Mouse (Mus musculus): Measurements from ENCODE around the gene Rasl12.

Gene Rasl12

GRCm38 (mm10) chr9:65398279-65398678 lies at the start of gene Rasl12:
Gene Rasl12, plus strand, starts transcription at chr9:65398506.
- peak; percentile 35 for DNase-seq

GRCm38 (mm10) chr9:65353251-65353650 lies 45.1 kb upstream of the Rasl12 start:
- no peak for DNase-seq

- DNase-seq, result no peak
Measured at GRCm38 (mm10) chr9:65356561-65356960, 41.7 kb upstream of the Rasl12 start.

- DNase-seq, result no peak
Measured at GRCm38 (mm10) chr9:65356971-65357370, 41.3 kb upstream of the Rasl12 start.

GRCm38 (mm10) chr9:65358956-65359480 lies 39.3 kb upstream of the Rasl12 start:
- DNase-seq, result no peak

GRCm38 (mm10) chr9:65360641-65361448 lies 37.5 kb upstream of the Rasl12 start, which contains the start of gene Ubap1l:
Gene Ubap1l, plus strand, starts transcription at chr9:65361041.
- DNase-seq, result no peak

DNA sequence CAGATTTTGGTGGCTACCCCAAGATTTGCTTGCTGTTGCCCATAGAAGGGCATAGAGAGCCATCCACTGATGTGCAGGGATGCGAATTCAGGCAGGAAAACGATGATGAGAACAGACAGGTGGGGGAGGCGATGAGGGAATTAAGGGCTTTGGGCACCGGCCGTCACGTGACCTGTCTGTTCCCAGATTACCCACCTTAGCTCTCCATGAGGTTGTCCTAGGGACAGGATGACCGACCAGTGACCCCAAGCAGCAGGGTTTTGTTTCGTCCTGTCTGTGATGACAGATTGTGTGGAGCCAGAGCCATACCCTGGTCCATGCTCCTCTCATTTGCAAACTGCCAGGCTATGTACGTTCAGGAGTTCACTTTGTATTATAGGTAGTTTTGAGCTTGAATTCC lies 34.6 kb upstream of the Rasl12 start:
- no peak for DNase-seq

- no peak for DNase-seq
Measured at GRCm38 (mm10) chr9:65365721-65366120, 32.6 kb upstream of the Rasl12 start.

DNA sequence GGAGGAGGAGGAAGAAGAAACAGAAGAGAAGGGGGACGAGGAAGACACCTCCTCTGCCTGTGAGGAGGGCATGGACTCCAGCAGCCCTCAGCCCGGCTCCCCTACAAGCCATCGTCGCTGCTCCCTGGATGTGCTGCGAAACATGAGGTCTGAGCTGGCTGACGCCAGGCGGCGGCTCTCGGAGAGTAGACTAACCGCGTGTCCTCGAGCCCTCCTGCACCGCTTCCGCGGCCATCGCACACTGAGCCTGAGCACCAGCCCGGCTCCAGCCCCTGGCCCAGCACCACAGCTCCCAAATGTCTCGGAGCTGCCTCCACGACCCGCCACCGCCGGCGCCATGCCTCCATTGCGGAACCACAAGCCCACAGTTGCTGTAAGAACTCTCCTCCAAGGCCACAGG lies 26.6 kb upstream of the Rasl12 start:
- no peak for DNase-seq

DNA sequence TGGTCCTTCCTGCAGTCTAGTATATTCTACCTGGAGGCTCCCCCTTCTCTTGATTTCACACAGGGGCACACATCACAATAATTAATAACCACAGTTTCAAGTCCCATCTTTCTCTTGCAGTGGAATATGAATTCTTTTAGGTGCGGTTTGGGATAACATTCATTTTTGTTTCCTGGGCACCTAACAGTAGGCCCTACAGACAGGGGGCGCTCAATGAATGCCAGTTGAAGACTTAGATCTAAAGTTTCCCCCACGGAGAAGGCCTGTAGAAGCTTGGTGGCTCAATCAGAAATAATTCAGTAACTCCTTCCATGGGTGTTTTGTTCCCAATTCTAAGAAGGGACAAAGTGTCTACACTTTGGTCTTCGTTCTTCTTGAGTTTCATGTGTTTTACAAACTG lies 25.9 kb upstream of the Rasl12 start:
- DNase-seq, result no peak

DNA sequence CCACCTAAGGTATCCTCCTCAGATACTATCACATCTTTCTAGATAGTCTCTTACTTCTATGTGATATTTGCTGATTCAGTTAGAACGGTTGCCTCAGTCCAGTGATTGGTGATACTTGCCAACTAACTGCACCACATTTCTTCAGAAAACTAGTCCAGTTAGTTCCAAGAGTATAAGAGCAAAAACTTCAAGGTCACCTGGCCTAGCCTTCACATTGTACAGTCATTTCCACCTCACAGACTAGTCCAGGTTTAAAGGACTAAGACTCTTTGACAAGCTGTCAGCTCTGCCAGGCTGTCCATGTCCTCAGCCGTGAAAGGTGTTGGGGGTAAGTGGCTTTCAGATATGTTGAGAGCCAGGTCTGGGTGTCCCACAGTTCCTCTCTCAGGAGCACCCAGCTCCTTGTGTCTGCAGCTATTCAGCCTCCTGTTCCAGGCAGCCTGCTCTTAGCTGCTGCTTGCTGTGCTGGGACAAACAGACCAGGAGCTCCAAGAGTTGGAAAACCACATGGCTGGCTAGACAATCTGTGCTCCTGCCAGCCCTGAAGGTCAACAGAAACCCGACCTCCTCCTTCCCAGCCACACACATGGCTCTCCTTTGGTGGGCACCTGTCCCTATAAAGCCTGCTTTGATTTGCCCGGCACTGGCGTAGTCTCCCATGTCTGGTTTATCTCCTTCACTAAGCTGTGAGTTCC lies 23.7 kb upstream of the Rasl12 start:
- DNase-seq, result no peak

GRCm38 (mm10) chr9:65375163-65375934 lies 23.0 kb upstream of the Rasl12 start:
- DNase-seq, result no peak

- no peak for DNase-seq
Measured at GRCm38 (mm10) chr9:65381017-65381590, 17.2 kb upstream of the Rasl12 start.

DNA sequence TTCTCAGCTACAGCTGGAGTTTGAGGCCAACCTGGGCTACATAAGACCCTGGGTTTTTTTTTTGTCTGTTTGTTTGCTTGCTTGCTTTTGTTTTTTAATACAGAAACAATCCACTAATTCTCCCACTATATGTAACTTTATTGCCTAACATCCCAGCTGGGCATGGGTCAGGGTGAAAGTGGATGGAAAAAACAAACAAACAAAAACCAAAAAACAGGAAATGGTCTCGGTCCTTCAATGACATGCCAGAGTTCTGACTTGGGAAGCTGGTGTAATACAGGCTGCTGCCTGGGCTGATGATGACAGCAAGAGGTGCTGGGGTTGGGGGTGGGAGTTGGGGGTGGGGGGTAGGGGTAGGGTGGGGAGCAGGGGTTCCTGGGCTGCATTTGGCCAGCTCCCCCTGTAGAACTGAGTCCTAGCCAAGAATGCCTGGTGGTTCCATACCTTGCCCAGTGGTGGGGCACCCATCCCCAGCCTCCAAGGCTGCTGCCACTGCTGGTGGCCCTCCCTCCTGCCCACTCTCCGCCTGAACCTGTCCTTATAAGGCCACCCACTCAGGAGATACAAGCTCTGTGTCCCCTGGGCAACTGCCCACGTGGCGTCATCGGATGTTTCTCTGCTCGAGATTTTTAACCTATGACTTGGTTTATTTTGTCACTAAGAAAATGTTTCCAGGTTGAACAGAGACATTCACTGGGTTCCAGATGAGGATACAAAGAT lies 16.1 kb upstream of the Rasl12 start:
- no peak for DNase-seq

- no peak for DNase-seq
Measured at GRCm38 (mm10) chr9:65382751-65383097, 15.6 kb upstream of the Rasl12 start.

- DNase-seq, result no peak
Measured at GRCm38 (mm10) chr9:65384276-65384675, 14.0 kb upstream of the Rasl12 start.

DNA sequence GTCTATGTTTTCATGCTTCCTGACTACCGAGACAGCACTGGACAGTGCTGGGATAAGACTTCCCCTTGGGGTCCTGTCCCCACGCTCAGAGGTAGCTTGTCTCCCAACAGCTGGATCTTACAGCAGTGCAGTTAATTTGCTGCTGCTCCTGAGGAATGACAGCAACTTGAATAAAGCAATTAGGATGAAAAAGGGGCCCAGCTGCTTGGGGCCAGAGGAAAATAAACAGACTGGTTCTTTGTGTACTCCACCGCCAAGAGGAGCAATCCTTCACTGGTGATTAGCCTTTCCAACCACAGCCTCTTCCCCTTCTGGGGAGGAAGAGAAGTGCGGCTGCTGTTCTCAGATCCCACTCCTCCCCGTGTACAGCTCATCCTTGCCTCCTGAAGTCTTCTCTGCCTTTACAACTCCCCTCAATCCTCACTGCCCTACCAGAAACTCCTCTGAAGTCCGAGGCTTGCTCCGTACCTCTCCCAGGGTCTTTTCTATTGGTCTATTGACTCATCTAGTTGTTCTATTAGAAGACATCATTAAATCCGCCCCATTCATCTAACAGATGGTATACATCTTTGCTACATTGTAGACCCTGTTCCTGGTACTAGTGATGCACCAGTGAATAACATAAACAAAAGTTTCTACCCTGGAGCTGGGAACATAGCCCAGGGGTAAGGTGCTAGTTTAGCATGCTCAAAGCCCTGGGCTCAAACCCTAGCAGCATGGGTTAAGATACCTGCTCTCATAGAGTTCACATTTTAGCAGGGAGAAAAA lies 11.7 kb upstream of the Rasl12 start:
- DNase-seq, result no peak

- DNase-seq, result no peak
Measured at GRCm38 (mm10) chr9:65390752-65391612, 7.3 kb upstream of the Rasl12 start.

GRCm38 (mm10) chr9:65391613-65391964 lies 6.7 kb upstream of the Rasl12 start, which contains the start of gene Kbtbd13:
Gene Kbtbd13, minus strand, starts transcription at chr9:65391652.
- no peak for DNase-seq

- no peak for DNase-seq
Measured at GRCm38 (mm10) chr9:65392638-65393364, 5.5 kb upstream of the Rasl12 start.

All from thymus, adult 18-20 months (tissue).